Mouse (Mus musculus): ENCODE measurements around the gene Galnt2. TPM values are rescaled to one million over a fixed set of nuclear protein-coding genes. Genes with fewer than 3 reads are reported as not detected.

The Galnt2 gene
- total RNA-seq, 2 experiments from 2014 or later, result 40.3 to 42.5 TPM

GRCm38 (mm10) chr8:124319316-124319652 lies 88.1 kb downstream of the Galnt2 start:
- DNase-seq (ENCODE audit: low spot score), result no peak

GRCm38 (mm10) chr8:124321227-124321840 lies 90.1 kb downstream of the Galnt2 start:
- no peak for DNase-seq (ENCODE audit: low spot score)

GRCm38 (mm10) chr8:124323356-124323755 lies 92.2 kb downstream of the Galnt2 start:
- DNase-seq (ENCODE audit: low spot score), result no peak

DNA sequence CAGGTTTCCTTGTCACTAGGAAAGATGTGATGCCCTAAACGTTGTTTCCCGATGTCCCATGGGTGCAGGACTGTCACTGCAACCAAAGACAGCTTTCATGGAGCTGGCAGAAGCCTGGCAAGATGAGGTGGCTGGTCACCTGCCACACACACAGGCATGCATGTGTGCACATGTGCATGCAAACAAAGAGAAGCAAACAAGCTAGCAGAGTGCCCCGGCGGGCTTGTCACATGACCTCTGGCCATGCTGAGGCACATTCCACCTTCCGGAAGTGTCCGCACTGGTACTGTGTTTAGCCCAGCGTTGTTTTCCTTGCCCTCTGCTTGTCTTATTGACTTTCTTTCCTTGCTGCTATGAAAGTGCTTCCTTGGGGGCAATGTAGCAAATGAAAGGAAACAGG lies 97.1 kb downstream of the Galnt2 start:
- DNase-seq (ENCODE audit: low spot score), result no peak

DNA sequence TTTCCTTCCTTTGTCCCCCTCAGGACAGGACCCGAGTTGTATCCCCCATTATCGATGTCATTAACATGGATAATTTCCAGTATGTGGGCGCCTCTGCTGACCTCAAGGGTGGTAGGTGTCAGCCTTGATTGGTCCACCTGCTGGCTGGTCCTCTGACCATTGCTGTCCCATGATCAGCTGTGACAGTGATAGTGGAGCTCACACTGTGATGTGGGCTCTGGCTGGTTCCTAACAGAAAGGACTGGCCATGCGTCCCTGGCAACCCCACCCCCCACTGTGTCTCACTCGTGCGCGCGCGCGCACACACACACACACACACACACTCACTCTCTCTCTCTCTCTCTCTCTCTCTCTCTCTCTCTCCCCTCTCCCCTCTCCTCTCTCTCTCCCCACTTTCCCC lies 98.5 kb downstream of the Galnt2 start:
- DNase-seq (ENCODE audit: low spot score), result no peak

DNA sequence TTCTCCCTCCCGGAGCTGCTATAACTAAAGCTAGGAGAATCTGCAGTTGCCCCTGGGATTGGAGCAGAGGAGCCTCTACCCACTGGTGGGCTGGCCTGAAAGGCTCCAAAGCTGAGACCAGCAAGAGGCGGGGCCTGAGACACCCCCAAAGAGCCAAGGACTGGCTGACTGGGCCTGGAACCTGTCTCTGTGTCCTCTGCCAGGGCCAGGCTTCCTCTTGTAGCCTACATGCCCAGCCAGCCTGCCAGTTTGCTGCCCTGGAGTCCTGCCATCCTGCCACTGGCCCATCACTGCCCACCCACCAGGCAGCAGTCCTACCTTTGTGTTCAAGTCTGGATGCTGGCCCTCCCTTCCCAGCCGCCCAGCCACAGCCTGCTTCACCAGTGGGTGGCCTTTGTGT lies 99.2 kb downstream of the Galnt2 start:
- no peak for DNase-seq (ENCODE audit: low spot score)

DNA sequence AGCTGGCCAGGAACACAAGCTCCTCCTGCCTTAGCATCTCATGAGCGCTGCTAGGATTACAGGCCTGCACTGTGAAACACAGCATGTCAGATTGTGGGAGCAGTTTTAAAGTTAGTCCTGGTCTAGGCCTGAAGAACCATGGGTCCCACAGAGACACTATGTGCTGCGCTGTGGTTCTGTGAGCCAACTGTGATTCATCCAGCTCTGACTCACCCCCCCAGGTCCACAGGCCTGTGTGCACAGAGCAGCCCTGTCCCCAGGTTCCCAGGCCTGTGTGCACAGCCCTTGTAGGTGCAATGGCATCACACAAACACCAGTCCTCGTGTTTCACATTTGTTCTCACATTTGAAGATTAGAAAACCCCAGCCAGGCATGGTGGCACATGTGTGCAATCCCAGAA lies 99.9 kb downstream of the Galnt2 start:
- DNase-seq (ENCODE audit: low spot score), result no peak

- no peak for DNase-seq (ENCODE audit: low spot score)
Measured at GRCm38 (mm10) chr8:124331706-124332105, 100.5 kb downstream of the Galnt2 start.

GRCm38 (mm10) chr8:124336302-124336701 lies 105.1 kb downstream of the Galnt2 start:
- no peak for DNase-seq (ENCODE audit: low spot score)

- no peak for DNase-seq (ENCODE audit: low spot score)
Measured at GRCm38 (mm10) chr8:124339742-124340141, 108.6 kb downstream of the Galnt2 start.

DNA sequence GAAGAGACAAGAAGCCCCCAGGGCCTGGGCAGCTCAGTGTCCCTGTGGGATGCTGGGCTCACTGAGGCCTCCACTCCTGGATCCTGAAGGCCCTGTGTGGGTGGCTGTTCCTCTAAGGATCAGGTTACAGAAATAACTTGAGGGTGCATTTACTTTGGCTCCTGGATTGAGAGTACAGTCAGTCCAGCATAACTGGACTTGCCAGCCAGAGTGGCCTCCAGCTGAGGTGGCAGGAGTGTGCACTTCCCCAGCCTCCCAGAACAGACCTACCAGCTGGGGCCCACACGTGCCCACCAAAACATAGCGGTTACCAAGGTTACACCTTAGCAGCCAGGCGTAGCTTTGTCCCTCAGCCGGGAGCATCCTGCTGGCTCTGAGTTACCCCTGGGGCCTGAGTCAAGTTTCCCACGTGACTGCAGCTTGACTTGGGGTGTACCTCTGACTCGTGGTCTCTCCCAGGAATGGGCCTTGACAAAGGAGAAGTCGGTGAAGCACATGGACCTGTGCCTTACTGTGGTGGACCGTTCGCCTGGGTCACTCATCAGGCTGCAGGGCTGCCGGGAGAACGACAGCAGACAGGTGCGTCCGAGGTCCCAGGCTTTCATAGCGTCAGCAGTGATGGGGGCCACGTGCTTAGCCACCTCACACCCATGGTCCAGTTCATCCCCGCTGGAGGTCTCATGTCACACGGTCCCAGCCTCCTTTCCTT lies 109.3 kb downstream of the Galnt2 start:
- DNase-seq (ENCODE audit: low spot score), result no peak

DNA sequence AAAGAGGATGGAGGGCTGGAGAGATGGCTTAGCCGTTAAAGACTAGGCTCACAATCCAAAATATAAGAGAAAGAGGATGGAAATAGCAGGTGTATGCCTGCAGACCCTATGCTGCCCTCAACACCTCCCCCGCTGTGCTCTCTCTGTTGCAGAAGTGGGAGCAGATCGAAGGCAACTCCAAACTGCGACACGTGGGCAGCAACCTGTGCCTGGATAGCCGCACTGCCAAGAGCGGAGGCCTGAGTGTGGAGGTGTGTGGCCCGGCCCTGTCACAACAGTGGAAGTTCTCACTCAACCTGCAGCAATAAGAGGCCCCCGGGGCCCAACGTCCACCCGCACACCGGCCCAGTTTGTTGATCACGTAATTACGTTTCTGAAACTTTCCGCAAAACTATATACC lies 112.0 kb downstream of the Galnt2 start:
- no peak for DNase-seq (ENCODE audit: low spot score)

DNA sequence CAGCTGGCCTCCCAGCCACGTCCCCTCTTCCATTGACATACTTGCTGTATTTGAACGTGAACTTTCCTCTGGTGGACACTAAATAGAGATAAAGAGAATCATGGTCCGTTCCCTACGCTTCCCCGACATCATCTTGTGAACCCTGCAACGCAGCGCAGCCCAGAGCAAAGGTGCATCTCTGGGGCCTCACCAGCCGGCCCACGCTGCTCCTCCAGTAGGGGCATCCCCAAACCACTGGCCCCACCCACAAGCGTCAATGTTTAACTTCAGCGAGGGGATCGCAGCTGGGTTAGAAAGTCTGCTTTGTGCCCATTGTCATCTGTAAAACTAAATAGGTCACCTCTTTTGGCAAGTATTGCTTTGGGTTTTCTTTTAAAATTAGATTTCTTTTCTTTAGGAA lies 112.8 kb downstream of the Galnt2 start:
- DNase-seq (ENCODE audit: low spot score), result no peak

GRCm38 (mm10) chr8:124345098-124345497 lies 113.9 kb downstream of the Galnt2 start:
- no peak for DNase-seq (ENCODE audit: low spot score)

DNA sequence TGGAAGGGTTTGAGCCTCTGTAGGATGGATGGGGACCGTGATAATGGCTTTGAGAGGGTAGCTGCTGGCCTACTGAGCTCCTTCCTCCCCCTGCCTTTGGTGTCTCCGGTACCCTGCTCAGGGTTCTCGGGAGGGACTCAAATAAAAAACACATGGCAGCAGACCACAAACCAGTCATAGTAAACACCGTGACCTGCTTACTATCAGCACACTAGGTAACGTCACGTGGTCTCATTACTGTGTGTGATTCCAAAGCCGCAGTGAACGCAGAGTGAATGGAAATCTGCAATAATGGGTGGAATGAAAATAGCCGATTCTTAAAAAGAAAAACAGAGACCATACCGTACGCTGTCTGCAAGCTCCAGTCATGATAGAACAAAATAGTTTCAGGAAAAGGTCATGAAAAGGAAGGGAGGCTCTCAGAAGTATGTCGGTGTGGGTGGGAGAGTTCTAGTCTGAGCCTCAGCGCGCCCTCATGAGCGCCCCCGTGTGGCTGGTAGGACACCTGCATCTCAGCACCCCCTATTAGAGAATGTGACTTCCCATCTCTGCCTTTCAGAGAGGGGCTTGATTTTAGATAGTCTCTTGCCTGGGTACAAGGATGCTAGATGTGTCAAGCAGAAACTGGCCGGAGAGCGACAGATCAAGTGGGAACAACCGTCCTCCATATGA lies 115.8 kb downstream of the Galnt2 start:
- DNase-seq (ENCODE audit: low spot score), result peak; percentile 58

DNA sequence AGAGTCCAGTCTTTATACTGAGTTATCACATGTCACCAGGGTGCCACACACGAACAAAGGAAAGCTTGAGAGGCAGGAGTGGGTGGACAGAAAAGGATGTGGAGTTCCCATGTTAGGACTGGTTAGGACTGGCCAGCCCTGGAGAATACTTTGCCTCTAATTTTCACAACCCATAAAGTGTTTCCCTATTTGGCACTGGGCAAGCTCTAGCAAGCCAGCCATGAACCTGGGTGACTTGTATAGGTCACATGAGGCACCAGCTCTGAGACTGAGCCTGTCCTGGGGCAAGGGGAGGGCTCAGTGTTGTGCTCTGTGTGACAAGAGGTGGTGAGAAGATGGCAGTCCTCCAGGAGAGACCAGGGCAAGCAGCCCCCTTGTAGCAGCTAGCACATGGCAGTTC lies 116.9 kb downstream of the Galnt2 start:
- DNase-seq (ENCODE audit: low spot score), result no peak

- DNase-seq (ENCODE audit: low spot score), result peak; percentile 83
Measured at GRCm38 (mm10) chr8:124349663-124350062, 118.5 kb downstream of the Galnt2 start.

DNA sequence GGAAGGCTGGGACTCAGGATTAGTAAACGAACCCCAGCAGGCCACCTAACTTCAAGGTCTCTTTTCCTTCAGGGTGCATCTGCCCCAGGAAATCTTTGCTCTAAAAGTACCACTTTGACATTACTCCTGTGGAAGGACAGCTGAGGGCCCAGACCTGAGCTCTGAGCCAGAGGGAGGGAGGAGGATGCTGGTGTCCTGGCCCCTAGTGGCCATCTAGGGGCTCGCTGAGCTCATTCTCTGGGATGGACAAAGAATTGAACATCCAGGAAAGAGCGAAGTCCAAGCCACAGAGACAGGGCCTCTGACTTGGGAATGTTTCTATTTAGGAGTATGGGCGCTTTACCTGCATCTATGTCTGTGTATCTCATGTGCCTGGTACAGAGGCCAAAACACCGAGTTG lies 120.4 kb downstream of the Galnt2 start:
- DNase-seq (ENCODE audit: low spot score), result no peak

GRCm38 (mm10) chr8:124360911-124361310 lies 129.7 kb downstream of the Galnt2 start:
- no peak for DNase-seq (ENCODE audit: low spot score)

DNA sequence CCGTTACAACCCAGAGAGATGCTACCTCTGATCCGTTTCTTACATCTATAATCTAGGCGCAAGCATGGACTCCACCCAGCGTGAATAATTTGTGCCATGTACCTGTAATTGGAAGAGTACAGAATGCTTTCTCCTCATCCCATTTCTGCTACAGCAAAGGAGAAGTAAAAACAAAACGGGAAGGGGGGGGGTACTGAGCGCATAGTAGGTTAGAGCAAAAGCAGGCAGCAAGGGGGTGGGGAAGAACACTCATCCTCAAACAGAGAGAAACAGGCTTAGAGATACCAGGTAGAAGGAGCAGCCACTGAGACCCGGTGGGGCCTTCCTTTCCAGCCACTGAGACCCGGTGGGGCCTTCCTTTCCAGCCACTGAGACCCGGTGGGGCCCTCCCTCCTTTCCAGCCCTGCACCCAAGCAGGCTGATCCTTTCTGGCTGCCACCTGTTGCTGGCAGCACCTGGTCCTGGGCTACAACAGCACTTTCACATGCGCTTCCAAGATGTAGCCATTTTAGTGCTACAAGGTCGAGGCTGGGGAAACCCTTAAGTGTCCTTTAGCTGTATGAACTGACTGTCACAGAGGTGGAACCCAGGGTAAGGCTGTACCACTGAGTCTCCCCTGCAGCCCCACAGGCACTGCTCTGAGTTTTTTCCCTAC lies 130.7 kb downstream of the Galnt2 start:
- no peak for DNase-seq (ENCODE audit: low spot score)

DNA sequence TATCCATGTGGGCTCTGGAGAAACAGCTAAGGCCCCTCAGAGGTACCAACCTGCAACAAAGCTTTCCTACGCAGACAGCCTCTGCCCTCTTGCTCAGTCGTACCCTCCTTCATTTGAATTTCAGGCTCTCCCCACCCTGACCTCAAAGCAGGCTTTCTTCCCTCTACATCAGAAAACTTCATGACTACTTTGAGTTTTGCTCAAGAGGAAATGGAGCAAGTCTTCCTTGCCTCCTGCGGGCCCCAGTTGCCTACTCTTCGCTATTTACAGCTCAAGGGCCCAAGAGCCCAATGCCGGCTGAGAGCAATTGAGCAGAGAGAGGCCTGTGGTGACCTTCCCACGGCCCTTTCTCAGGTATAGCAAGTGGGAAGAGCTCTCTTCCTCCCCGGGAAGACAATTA lies 131.4 kb downstream of the Galnt2 start:
- no peak for DNase-seq (ENCODE audit: low spot score)

- DNase-seq (ENCODE audit: low spot score), result no peak
Measured at GRCm38 (mm10) chr8:124363337-124363736, 132.1 kb downstream of the Galnt2 start.

All from gastrocnemius, adult 18-20 months (tissue).